ENCODE assay signal across 35 mouse cellular contexts in the genomic region with DNA sequence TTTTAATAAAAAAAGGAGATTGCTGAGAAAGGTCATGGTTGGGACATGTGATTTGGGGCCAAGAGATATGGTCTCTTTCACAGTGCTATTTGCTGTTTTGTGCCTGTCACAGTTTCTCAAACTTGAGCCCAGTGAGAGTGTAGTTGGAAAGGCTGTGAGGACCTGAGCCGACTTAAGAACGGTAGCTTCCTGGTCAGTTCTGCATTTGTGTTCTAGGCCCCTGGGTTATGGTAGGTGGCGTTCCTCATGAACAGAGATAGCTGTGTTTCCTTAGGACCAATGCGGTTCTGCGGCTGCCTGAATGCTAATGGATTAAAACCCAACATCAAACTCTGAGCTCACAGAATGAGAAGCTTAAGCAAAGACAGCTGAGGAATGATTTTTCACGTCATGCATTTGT.
"Had no signal": no experiment of that assay in that cellular context is flagged by ENCODE, and none has a peak within 500 bp of the region (broad histone marks: within the 10 kb centered on the region; RNA-seq: fewer than 3 reads in every experiment).

No protein-coding gene starts in this region.

- DNase-seq: heart, postnatal 10 days; heart, postnatal 14 days; heart, postnatal 36 days; heart, postnatal 4 days; kidney, adult 11 months; kidney, adult 18-20 months; kidney, adult 2 months; kidney, adult 8-10 months; kidney, adult 9 months; kidney, postnatal 10 days; kidney, postnatal 14 days; kidney, postnatal 25 days; kidney, postnatal 36 days; kidney, postnatal 4 days; layer of hippocampus, adult 9-11 months; layer of hippocampus, postnatal 36 days had no signal

- H3K36me3 ChIP-seq: heart, embryonic 10.5 days; heart, embryonic 15.5 days; hindbrain, embryonic 10.5 days; hindbrain, embryonic 12.5 days; intestine, embryonic 15.5 days; kidney, embryonic 15.5 days had no signal

- H3K9me3 ChIP-seq: heart, embryonic 10.5 days; heart, embryonic 12.5 days; heart, embryonic 13.5 days; heart, embryonic 15.5 days; hindbrain, embryonic 10.5 days; hindbrain, embryonic 12.5 days; hindbrain, embryonic 13.5 days; hindbrain, embryonic 15.5 days; intestine, embryonic 15.5 days had no signal

- H3K4me3 ChIP-seq: heart, embryonic 10.5 days; heart, embryonic 12.5 days; heart, embryonic 13.5 days; heart, embryonic 15.5 days; hindbrain, embryonic 10.5 days; hindbrain, embryonic 12.5 days; hindbrain, embryonic 13.5 days; hindbrain, embryonic 15.5 days; intestine, embryonic 15.5 days; kidney, embryonic 15.5 days; layer of hippocampus, adult 2 months had no signal

- H3K4me1 ChIP-seq: hindbrain, embryonic 12.5 days; hindbrain, embryonic 15.5 days; kidney, embryonic 15.5 days had no signal

- ATAC-seq: hindbrain, embryonic 16.5 days; hindbrain, postnatal 0 days; inflammation-experienced regulatory T-cells, adult 6 months; intestine, embryonic 15.5 days; intestine, embryonic 16.5 days; intestine, postnatal 0 days had no signal

- H3K4me2 ChIP-seq: heart, embryonic 11.5 days; heart, embryonic 12.5 days; heart, embryonic 13.5 days; heart, embryonic 15.5 days; hindbrain, embryonic 12.5 days; hindbrain, embryonic 13.5 days; hindbrain, embryonic 14.5 days; hindbrain, embryonic 15.5 days; intestine, embryonic 15.5 days; kidney, embryonic 15.5 days had no signal

- H3K27ac ChIP-seq: heart, embryonic 10.5 days; heart, embryonic 13.5 days; heart, embryonic 15.5 days; hindbrain, embryonic 10.5 days; hindbrain, embryonic 12.5 days; hindbrain, embryonic 13.5 days; hindbrain, embryonic 14.5 days; hindbrain, embryonic 15.5 days; hindbrain, postnatal 0 days; intestine, embryonic 15.5 days; kidney, embryonic 15.5 days; kidney, postnatal 0 days; layer of hippocampus, adult 2 months had no signal

- H3K27me3 ChIP-seq: heart, embryonic 12.5 days; heart, embryonic 13.5 days; heart, embryonic 15.5 days; hindbrain, embryonic 12.5 days; hindbrain, embryonic 13.5 days; hindbrain, embryonic 15.5 days; intestine, embryonic 15.5 days; kidney, embryonic 15.5 days had no signal

- H3K9ac ChIP-seq: heart, embryonic 12.5 days; heart, embryonic 13.5 days; heart, embryonic 15.5 days; hindbrain, embryonic 12.5 days; hindbrain, embryonic 13.5 days; hindbrain, embryonic 14.5 days; hindbrain, embryonic 15.5 days; intestine, embryonic 15.5 days; kidney, embryonic 15.5 days had no signal
